Mouse (Mus musculus) limb, embryonic 10.5 days (tissue): ENCODE data around the gene Dolpp1. TPM values are rescaled to one million over a fixed set of nuclear protein-coding genes. Genes with fewer than 3 reads are reported as not detected.
A peak's percentile ranks its signal among the peaks of the same experiment; 100 is the strongest.

Experiments used
- DNase-seq: peaks from one replicate; pipeline ENCODE4 v3.0.0-alpha.2; 2017; ENCODE audit warnings: low spot score
- H3K27ac ChIP-seq: fragments of 300-500 bp; sonication (generic); 2 replicates; pipeline ENCODE4 v1.5.1; 2016; ENCODE audit warnings: mild to moderate bottlenecking
- H3K27me3 ChIP-seq: fragments of 300-500 bp; sonication (generic); 2 replicates; pipeline ENCODE4 v1.6.1; 2016; ENCODE audit warnings: low read depth, mild to moderate bottlenecking; ENCODE audit not compliant: poor library complexity, severe bottlenecking
- H3K36me3 ChIP-seq: fragments of 300-500 bp; sonication (generic); 2 replicates; pipeline ENCODE4 v1.6.1; 2016; ENCODE audit warnings: mild to moderate bottlenecking, moderate library complexity
- H3K4me1 ChIP-seq: fragments of 300-500 bp; sonication (generic); 2 replicates; pipeline ENCODE4 v1.6.1; 2016
- H3K4me3 ChIP-seq: fragments of 300-500 bp; sonication (generic); 2 replicates; pipeline ENCODE4 v1.5.1; 2016; ENCODE audit warnings: mild to moderate bottlenecking, moderate library complexity
- H3K9me3 ChIP-seq: fragments of 300-500 bp; sonication (generic); replicated peaks from 2 replicates; pipeline ENCODE4 v1.6.1; 2016; ENCODE audit warnings: mild to moderate bottlenecking
- WGBS: fragments of 180-500 bp; shearing (Covaris S2); methylation state at CpG from one replicate; pipeline ENCODE4 v1.1.7; 2016; 5-methylcytosine and 5-hydroxymethylcytosine counted together
- polyA plus RNA-seq: library from polyadenylated mRNA; unstranded; fragments of >200 nt; fragmentation: Nextera tagmentation; extraction: Ambion mirVana; gene quantifications from 2 replicates; pipeline ENCODE4 v1.2.1, GENCODE M21; 2016

The Dolpp1 gene
- polyA plus RNA-seq, 1 experiment from 2014 or later = 45.4 TPM

DNA sequence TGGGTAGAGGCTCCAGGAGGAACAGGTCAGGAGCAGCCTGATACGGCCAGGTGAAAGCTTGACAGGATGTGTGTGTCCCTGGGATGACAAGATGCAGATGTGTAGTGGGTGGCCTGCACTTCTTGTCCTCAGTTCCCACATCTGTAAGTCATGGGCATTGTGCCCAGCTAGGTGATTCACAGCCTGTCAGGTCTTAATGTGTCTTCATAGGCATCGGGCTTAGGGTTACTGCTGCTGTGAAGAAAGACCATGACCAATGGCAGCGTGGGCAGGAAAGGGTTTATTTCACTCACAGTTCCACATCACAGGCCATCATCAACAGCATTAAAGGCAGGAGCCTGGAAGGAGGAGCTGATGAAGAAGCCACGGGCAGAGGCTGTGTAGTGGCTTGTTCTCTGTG lies 6.5 kb upstream of the Dolpp1 start:
- Histone ChIP-seq H3K27ac (no peak overlapping the region), H3K4me3 (no peak overlapping the region), H3K36me3 (peaks cover 52% of the 10 kb centered on the region), H3K4me1 (no peaks in the 10 kb centered on the region), H3K9me3 (no peaks in the 10 kb centered on the region), H3K27me3 (no peaks in the 10 kb centered on the region)
- DNase-seq = no peak
- WGBS = 92% methylated on average over 4 of the region's 4 CpGs

DNA sequence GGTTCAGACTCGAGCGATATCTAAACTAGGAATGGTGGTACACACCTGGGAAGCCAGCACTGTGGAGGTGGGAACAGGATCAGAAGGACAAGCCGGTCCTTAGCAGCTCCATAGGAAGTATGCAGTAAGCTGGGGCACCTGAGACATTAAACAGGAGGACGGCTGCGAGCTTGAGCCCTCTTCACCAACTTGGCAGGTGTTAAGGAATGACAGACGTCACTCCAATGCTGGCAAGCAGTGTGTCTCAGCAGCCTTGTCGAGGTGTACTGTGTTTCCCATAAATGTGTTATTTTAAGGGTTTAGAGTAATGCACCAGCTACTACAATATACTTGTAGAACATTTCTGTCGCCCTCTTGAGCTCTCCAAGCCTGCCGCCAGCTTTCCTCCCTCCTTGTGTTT lies 5.1 kb upstream of the Dolpp1 start:
- H3K27ac ChIP-seq = no peak overlapping the region
- H3K36me3 ChIP-seq = peaks cover 39% of the 10 kb centered on the region
- 87% methylated on average over 9 of the region's 9 CpGs for WGBS
- H3K4me3 ChIP-seq = no peak overlapping the region
- H3K9me3 ChIP-seq = no peaks in the 10 kb centered on the region
- peaks cover 3% of the 10 kb centered on the region; the same call in 1 of the 2 replicates for H3K4me1 ChIP-seq
- DNase-seq = no peak
- H3K27me3 ChIP-seq = no peaks in the 10 kb centered on the region

DNA sequence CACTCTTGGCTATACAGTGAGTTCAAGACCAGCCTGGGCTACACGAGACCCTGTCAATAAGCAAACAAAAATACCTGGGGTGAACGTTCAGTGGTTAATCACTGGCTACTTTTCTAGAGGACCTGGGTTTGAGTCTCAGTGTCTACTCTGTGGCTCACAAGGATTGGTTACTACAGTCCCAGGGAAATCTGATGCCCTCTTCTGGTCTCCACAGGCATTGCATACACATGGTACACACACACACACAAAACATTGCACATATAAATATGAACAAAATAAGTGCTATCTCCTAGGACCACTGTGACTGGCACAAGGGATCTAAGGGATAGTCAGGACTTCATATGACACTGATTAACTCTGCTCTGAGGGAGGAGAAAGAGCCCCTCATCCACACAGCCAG lies 3.1 kb upstream of the Dolpp1 start:
- 89% methylated on average over 2 of the region's 2 CpGs for WGBS
- DNase-seq = no peak

DNA sequence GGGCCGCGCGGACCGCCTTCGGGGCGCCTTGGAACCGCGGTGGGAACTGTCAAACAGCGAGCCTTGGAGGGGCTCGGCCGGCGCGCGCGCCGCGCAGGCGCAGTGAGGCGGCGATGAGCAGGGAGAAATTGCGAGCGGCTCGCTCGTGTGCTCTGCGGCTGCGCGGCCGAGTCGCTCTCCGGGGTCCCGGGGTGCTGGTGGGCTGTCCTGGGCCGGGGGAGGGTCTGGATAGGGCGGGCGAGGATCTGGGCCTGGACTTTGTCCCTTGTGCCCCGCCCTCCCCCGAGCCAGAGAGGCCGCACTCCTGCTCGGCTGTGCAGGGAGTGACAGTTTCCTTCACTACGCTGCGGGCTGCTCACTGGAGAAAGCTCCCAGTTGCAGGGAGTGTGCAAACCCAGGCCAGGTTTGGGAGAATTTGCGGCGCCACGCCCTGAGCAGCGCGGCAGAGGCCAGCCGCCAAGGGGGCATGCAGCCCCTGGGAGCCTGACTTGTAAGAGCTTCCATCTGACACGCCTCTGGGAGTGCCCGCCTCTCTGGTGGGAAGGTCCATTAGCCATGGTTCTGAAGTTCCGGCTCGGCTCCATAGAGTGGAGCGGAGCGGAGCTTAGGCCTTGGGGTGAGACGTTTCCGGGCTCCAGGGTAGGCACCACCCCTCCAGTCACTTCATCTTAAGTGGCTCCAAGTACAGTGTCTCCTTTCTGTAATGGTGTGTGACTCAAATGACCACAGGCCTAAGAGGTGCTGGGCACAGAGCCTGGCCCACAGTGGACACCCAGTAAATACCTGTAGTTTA lies 719 bp downstream of the Dolpp1 start:
- DNase-seq = peak; percentile 92
- H3K27me3 ChIP-seq = no peaks in the 10 kb centered on the region
- no peaks in the 10 kb centered on the region for H3K9me3 ChIP-seq
- peak overlapping the region; percentile 85 for H3K27ac ChIP-seq
- peaks cover 27% of the 10 kb centered on the region for H3K36me3 ChIP-seq
- 1% methylated on average over 54 of the region's 54 CpGs for WGBS
- H3K4me3 ChIP-seq = peak overlapping the region; percentile 80
- H3K4me1 ChIP-seq = peaks cover 20% of the 10 kb centered on the region

More for the DNA sequence above, 3.1 kb upstream of the Dolpp1 start:
- no peaks in the 10 kb centered on the region for H3K27me3 ChIP-seq
- no peak overlapping the region for H3K4me3 ChIP-seq
- peaks cover 18% of the 10 kb centered on the region for H3K36me3 ChIP-seq
- H3K27ac ChIP-seq = no peak overlapping the region
- no peaks in the 10 kb centered on the region for H3K9me3 ChIP-seq
- peaks cover 14% of the 10 kb centered on the region for H3K4me1 ChIP-seq

DNA sequence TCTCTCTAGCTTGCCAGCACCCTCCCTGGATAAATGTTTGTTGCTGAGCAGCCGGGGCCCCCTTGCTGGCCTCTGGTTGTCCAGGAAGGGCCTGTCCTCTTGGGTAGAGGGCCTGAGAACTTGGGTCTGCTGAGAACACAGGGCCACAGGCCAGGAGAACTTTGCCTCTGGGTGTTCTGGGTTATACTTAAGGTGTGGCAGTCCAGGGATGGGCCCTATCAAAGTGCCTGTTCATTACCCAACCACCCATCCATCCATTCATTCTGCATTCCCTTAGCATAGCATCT lies 1.3 kb downstream of the Dolpp1 start:
- DNase-seq = no peak
- Histone ChIP-seq H3K27ac (peak overlapping the region; percentile 85; the same call in 1 of the 2 replicates), H3K4me3 (peak overlapping the region; percentile 80), H3K4me1 (peaks cover 20% of the 10 kb centered on the region), H3K36me3 (peaks cover 32% of the 10 kb centered on the region), H3K9me3 (no peaks in the 10 kb centered on the region), H3K27me3 (no peaks in the 10 kb centered on the region)
- 89% methylated on average over 1 of the region's 1 CpGs for WGBS

DNA sequence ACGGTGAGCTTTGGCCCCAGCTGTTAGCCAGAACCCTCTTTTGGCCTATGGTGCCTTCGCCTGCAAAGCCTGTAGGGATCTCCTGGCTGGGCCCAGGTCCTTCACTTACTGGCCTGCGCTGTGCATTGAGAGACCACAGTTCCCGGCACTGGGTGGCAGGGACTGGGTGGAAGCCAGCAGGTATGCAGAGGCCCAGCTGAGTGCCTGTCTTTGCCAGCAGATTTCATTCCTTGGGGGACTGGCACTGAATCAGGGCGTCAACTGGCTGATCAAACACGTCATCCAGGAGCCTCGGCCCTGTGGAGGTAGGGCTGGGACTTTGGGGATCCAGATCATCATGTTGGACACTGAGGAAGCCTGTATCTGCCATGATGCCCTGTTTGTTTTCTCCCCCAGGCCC lies 3.7 kb downstream of the Dolpp1 start:
- Histone ChIP-seq H3K36me3 (peaks cover 56% of the 10 kb centered on the region), H3K9me3 (no peaks in the 10 kb centered on the region), H3K4me1 (peaks cover 25% of the 10 kb centered on the region), H3K27ac (no peak overlapping the region), H3K4me3 (no peak overlapping the region), H3K27me3 (no peaks in the 10 kb centered on the region)
- no peak for DNase-seq
- 96% methylated on average over 7 of the region's 7 CpGs for WGBS

DNA sequence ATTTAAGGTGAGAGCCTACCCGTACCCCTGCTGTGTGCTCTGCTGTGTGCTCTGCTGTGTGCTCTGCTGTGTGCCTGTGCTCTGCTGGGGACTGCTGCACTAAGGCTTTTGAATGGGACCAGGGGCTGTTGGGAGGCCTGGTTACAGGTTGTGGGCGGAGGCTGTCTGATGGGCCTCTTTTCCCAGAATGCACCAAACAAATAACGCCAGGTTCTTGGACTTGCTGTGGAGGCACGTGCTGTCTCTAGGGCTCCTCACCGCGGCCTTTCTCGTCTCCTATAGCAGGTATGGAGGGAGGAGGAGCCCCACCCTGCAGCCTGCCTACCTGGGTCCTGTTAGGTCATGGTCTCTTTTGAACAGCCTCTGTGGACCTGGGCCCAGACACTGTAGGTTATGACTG lies 4.2 kb downstream of the Dolpp1 start:
- WGBS = 87% methylated on average over 7 of the region's 7 CpGs
- no peak for DNase-seq
- Histone ChIP-seq H3K9me3 (no peaks in the 10 kb centered on the region), H3K4me3 (no peak overlapping the region), H3K27ac (no peak overlapping the region), H3K36me3 (peaks cover 59% of the 10 kb centered on the region), H3K4me1 (peaks cover 25% of the 10 kb centered on the region), H3K27me3 (no peaks in the 10 kb centered on the region)

DNA sequence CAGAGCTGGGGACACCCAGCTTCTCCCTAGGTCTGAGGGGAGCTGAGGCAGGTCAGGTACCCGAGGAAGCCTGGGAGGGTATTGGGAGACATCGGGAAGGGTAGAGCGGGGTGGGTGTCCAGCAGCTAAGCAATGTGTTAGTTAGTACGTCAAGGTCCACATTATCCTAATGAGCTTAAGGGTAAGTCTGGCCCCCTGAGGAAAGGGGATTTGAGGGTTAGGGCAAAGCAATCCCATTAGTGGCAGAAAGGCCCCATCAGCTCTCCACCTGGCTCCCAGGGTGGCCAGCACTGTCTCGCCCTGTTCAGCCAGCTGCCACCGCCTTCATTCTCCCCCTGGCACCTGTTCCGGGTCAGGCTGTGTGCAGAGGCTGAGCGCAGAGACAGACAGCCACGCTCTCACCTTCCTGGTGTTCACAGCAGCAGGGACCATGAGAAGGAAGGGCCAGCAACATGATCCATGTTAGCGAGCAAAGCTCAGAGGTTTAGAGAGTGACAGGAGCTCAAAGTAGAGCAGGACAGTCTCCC lies 6.0 kb downstream of the Dolpp1 start:
- H3K27me3 ChIP-seq = no peaks in the 10 kb centered on the region
- H3K9me3 ChIP-seq = no peaks in the 10 kb centered on the region
- H3K27ac ChIP-seq = no peak overlapping the region
- 93% methylated on average over 10 of the region's 10 CpGs for WGBS
- DNase-seq = no peak
- peaks cover 77% of the 10 kb centered on the region for H3K36me3 ChIP-seq
- no peak overlapping the region for H3K4me3 ChIP-seq
- peaks cover 19% of the 10 kb centered on the region for H3K4me1 ChIP-seq

DNA sequence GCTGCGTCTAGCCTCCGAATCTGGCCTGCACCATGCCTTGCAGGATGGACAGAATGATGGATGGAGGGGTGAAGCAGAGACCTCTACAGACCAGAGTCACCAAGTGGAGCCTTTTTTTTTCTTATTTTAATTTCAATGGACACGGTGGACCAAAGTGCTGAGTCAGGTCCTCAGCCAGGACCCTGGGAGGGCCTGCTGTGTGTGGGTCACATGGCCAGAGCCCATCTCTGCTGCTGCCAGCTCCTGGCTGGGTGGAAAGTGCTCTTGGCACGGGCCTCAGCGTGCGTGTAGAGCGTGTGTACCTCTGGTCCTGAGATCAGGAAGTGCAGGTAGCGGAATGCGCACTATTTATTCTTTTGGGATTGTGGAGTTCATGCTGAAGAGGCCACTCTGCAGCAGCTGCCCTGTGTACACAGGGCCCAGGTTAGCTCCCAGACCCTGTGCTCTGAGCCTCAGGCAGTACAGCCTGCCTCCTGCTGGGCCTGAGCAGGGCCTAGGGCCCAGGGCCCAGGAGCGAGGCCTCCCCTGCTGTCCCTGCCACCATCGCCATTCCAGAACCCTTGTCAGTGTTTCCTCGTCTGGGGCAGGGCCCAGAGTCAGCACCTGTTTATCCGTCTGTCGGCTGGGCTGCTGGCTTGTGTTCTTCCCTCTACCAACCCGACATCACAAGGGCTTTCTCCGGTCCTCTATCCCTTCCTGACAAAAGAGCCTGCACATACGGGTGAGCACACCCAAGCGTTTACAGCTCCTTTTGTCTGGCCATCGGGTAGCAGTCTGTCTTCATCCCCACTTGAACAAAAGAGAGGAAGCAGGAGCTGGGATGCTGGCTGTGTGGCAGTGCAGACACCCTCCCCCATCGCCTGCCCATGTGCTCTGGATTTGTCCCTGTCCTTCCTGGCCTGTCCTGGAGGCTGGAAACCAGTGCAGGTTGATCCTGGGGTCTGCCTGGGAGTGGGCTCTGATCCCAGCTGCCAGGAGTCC lies 7.4 kb downstream of the Dolpp1 start:
- 0 out of 2 replicates have a peak, but pooled peaks cover 11% of the 10 kb centered on the region for H3K4me1 ChIP-seq
- H3K9me3 ChIP-seq = no peaks in the 10 kb centered on the region
- H3K27me3 ChIP-seq = no peaks in the 10 kb centered on the region
- 72% methylated on average over 20 of the region's 20 CpGs for WGBS
- H3K4me3 ChIP-seq = no peak overlapping the region
- peak overlapping the region; percentile 5; the same call in 1 of the 2 replicates for H3K27ac ChIP-seq
- DNase-seq = no peak
- H3K36me3 ChIP-seq = peaks cover 89% of the 10 kb centered on the region

DNA sequence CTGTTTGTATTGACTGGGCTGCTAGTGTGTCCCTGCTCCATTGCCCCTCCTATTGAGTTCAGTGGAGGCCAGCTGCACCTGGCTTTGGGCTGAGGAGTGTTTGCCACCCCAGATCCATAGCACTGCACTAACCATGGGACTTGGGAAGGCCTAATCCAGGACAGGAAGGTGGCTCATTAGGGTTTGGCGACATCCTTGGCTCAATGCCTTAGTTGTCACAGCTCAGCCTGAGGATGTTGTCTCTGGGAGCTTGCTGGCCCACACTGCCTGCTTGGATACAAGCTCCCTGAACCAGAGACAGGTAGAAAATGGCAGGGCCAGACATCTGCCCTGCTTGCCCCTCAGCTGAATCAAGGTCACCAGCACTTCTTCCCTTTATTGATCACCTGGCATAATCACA lies 9.5 kb downstream of the Dolpp1 start:
- H3K27ac ChIP-seq = no peak overlapping the region
- WGBS = 88% methylated on average over 1 of the region's 1 CpGs

DNA sequence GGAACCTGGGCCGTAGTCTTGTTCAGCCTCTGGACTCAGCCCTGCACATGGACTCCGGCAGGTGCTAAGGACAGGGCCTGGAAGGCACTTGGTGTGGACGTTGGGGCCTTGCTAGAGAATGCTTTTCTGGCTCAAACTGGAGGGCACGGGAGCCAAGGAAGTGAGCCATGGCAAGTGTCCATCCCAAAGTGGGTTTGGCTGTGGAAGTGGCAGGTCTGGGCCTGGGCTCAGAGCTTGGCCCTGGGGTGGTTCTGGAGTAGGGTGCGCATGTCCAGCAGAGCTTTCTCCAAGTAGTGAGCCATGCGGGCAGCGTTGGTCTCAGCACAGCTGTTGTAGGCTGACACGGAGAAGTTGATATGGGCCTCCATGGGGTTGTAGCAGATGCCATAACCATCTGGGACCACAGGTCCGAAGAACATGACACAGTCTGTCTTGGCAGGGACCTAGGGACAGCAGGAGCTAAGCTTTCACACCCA lies 10.3 kb downstream of the Dolpp1 start:
- H3K36me3 ChIP-seq = peaks cover 93% of the 10 kb centered on the region
- 91% methylated on average over 9 of the region's 9 CpGs for WGBS
- no peaks in the 10 kb centered on the region for H3K27me3 ChIP-seq
- no peak for DNase-seq
- H3K9me3 ChIP-seq = no peaks in the 10 kb centered on the region
- H3K4me3 ChIP-seq = no peak overlapping the region
- 0 out of 2 replicates have a peak, but pooled peaks cover 13% of the 10 kb centered on the region for H3K4me1 ChIP-seq
- H3K27ac ChIP-seq = no peak overlapping the region

More for the DNA sequence above, 9.5 kb downstream of the Dolpp1 start:
- no peaks in the 10 kb centered on the region for H3K9me3 ChIP-seq
- H3K4me3 ChIP-seq = no peak overlapping the region
- H3K4me1 ChIP-seq = 0 out of 2 replicates have a peak, but pooled peaks cover 9% of the 10 kb centered on the region
- no peaks in the 10 kb centered on the region for H3K27me3 ChIP-seq
- H3K36me3 ChIP-seq = peaks cover 94% of the 10 kb centered on the region
- no peak for DNase-seq

DNA sequence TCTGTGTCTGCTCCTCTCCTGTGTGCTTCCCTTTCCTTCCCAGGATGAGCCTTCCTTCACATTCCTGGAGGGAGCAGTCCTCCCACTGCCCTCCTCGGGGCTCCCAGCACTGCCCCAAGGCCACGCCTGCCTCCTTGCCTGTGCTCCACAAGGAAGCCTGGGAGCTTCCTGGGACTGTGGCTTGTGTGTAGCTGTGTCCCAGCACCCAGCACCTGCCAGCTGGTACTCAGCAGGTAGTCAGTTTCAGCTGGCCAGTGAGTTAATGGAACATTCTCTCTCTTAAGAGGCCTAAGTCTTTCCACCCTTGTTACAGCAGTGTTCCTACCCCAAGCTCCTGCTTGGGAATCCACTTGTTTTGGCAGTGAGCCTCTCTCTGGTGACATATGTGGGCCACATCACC lies 10.8 kb downstream of the Dolpp1 start:
- 0 out of 2 replicates have a peak, but pooled peaks cover 13% of the 10 kb centered on the region for H3K4me1 ChIP-seq
- H3K4me3 ChIP-seq = no peak overlapping the region
- peaks cover 93% of the 10 kb centered on the region for H3K36me3 ChIP-seq
- no peak overlapping the region for H3K27ac ChIP-seq
- no peak for DNase-seq
- H3K9me3 ChIP-seq = no peaks in the 10 kb centered on the region
- 66% methylated on average over 2 of the region's 2 CpGs for WGBS
- H3K27me3 ChIP-seq = no peaks in the 10 kb centered on the region
